Mouse (Mus musculus) forebrain, embryonic 16.5 days (tissue): ENCODE measurements at regions not wholly inside any gene's neighbourhood (a gene's known extent, or its start where the extent isn't known, plus 50 kb on each side); places are given as distances from the start of the nearest gene placed in this dataset.

Experiments used
- ATAC-seq: fragments of 200-750 bp; cut with Nextera tagmentation; 2 replicates; pipeline ENCODE4 v1.8.0; 2017; ENCODE audit warnings: mild to moderate bottlenecking, moderate library complexity
- H3K27ac ChIP-seq: fragments of 300-500 bp; sonication (generic); 2 replicates; pipeline ENCODE4 v1.5.1; 2014; ENCODE audit warnings: low read length, control low read depth
- H3K27me3 ChIP-seq: fragments of 300-500 bp; sonication (generic); replicated peaks from 2 replicates; pipeline ENCODE4 v1.6.1; 2014; ENCODE audit warnings: low read length; ENCODE audit not compliant: control insufficient read depth, insufficient read depth
- H3K36me3 ChIP-seq: fragments of 300-500 bp; sonication (generic); 2 replicates; pipeline ENCODE4 v1.6.1; 2014; ENCODE audit not compliant: control insufficient read depth, insufficient read depth
- H3K4me1 ChIP-seq: fragments of 300-500 bp; sonication (generic); replicated peaks from 2 replicates; pipeline ENCODE4 v1.6.1; 2014; ENCODE audit warnings: low read length; ENCODE audit not compliant: control insufficient read depth, insufficient read depth
- H3K4me2 ChIP-seq: fragments of 300-500 bp; sonication (generic); 2 replicates; pipeline ENCODE4 v1.6.1; 2014; ENCODE audit warnings: mild to moderate bottlenecking, low read length, control low read depth
- H3K4me3 ChIP-seq: fragments of 300-500 bp; sonication (generic); replicated peaks from 2 replicates; pipeline ENCODE4 v1.5.1; 2014; ENCODE audit warnings: mild to moderate bottlenecking, low read length, control low read depth
- H3K9ac ChIP-seq: fragments of 300-500 bp; sonication (generic); replicated peaks from 2 replicates; pipeline ENCODE4 v1.6.1; 2014; ENCODE audit warnings: low read depth, low read length, control low read depth
- H3K9me3 ChIP-seq: fragments of 300-500 bp; sonication (generic); 2 replicates; pipeline ENCODE4 v1.6.1; 2016; ENCODE audit warnings: low read length; ENCODE audit not compliant: control insufficient read depth
- WGBS: fragments of 180-500 bp; shearing (Covaris S2); extraction: QIAGEN DNeasy Blood & Tissue Kit; methylation state at CpG from one replicate; pipeline ENCODE4 v1.1.7; 2014; 5-methylcytosine and 5-hydroxymethylcytosine counted together

GRCm38 (mm10) chr3:68815621-68816020 lies 53.8 kb upstream of the 1110032F04Rik start:
- H3K36me3 ChIP-seq, result no peaks in the 10 kb centered on the region
- WGBS, result 86% methylated on average over 6 of the region's 6 CpGs
- no peak overlapping the region for H3K4me2 ChIP-seq
- no peak overlapping the region for H3K27ac ChIP-seq
- no peaks in the 10 kb centered on the region for H3K4me1 ChIP-seq
- H3K4me3 ChIP-seq, result no peak overlapping the region
- no peak overlapping the region for H3K9ac ChIP-seq
- ATAC-seq, result no peak
- H3K27me3 ChIP-seq, result no peaks in the 10 kb centered on the region
- no peaks in the 10 kb centered on the region for H3K9me3 ChIP-seq

GRCm38 (mm10) chr3:68817321-68817720 lies 52.1 kb upstream of the 1110032F04Rik start:
- no peak overlapping the region for H3K4me3 ChIP-seq

More at GRCm38 (mm10) chr3:68817321-68817720, 52.1 kb upstream of the 1110032F04Rik start:
- Histone ChIP-seq H3K27me3 (no peaks in the 10 kb centered on the region), H3K27ac (no peak overlapping the region), H3K4me1 (peaks cover 5% of the 10 kb centered on the region), H3K36me3 (no peaks in the 10 kb centered on the region), H3K9ac (no peak overlapping the region), H3K9me3 (no peaks in the 10 kb centered on the region), H3K4me2 (no peak overlapping the region)
- no peak for ATAC-seq
- 72% methylated on average over 2 of the region's 2 CpGs for WGBS
